Mouse (Mus musculus) MEL (cell line): ENCODE results near the gene Snrnp35. TPM values are rescaled to one million over a fixed set of nuclear protein-coding genes. Genes with fewer than 3 reads are reported as not detected.

Experiments used
- DNase-seq: peaks from one replicate; pipeline ENCODE4 v3.0.0; 2011; ENCODE audit warnings: low read depth, low spot score
- H3K27ac ChIP-seq: 2 replicates; pipeline ENCODE4 v1.5.1; 2012; ENCODE audit warnings: low read depth, mild to moderate bottlenecking, control low read depth, low read length, moderate library complexity; ENCODE audit not compliant: control insufficient read depth
- H3K27me3 ChIP-seq, 2 experiments: fragments of 150-350 bp in 1 of 2; sonication (generic) in 1 of 2; 2 replicates each; pipeline ENCODE4 v1.6.1; 2012; ENCODE audit warnings: low read length in 2 of 2, mild to moderate bottlenecking in 2 of 2, improper control_type of control experiment in 1 of 2, moderate library complexity in 1 of 2; ENCODE audit not compliant: insufficient read depth in 2 of 2, control insufficient read depth in 1 of 2
- H3K36me3 ChIP-seq, 2 experiments: 2 replicates each; pipeline ENCODE4 v1.6.1; 2012 to 2014; ENCODE audit warnings: low read length in 2 of 2, improper control_type of control experiment in 1 of 2, inconsistent platforms in 1 of 2, mild to moderate bottlenecking in 1 of 2; ENCODE audit not compliant: insufficient read depth in 2 of 2, control insufficient read depth in 1 of 2
- H3K4me1 ChIP-seq, 2 experiments: fragments of 150-350 bp in 1 of 2; sonication (generic) in 1 of 2; 2 replicates each; pipeline ENCODE4 v1.6.1; 2012; ENCODE audit warnings: low read length in 2 of 2, improper control_type of control experiment in 1 of 2, mild to moderate bottlenecking in 1 of 2; ENCODE audit not compliant: insufficient read depth in 2 of 2, control insufficient read depth in 1 of 2
- H3K4me3 ChIP-seq, 2 experiments: fragments of 150-350 bp in 1 of 2; sonication (generic) in 1 of 2; 2 replicates each; pipeline ENCODE4 v1.5.1; 2012; ENCODE audit warnings: low read depth in 2 of 2, low read length in 2 of 2, mild to moderate bottlenecking in 2 of 2, moderate library complexity in 2 of 2, control low read depth in 1 of 2, improper control_type of control experiment in 1 of 2; ENCODE audit not compliant: control insufficient read depth in 1 of 2, insufficient read depth in 1 of 2
- H3K79me2 ChIP-seq: 2 replicates; pipeline ENCODE4 v1.6.1; 2012; ENCODE audit warnings: mild to moderate bottlenecking, low read length, moderate library complexity; ENCODE audit not compliant: control insufficient read depth, poor library complexity, insufficient read depth
- H3K9ac ChIP-seq: 2 replicates; pipeline ENCODE4 v1.6.1; 2012; ENCODE audit warnings: low read depth, mild to moderate bottlenecking, control low read depth, low read length, moderate library complexity; ENCODE audit not compliant: control insufficient read depth, poor library complexity, severe bottlenecking
- H3K9me3 ChIP-seq: fragments of 150-350 bp; sonication (generic); replicated peaks from 2 replicates; pipeline ENCODE4 v1.6.1; 2012; ENCODE audit warnings: mild to moderate bottlenecking, low read length, improper control_type of control experiment, moderate library complexity; ENCODE audit not compliant: insufficient read depth
- BHLHE40 ChIP-seq: IDR thresholded peaks from 2 replicates; pipeline ENCODE4 v1.6.1; 2012; ENCODE audit warnings: low read depth, mild to moderate bottlenecking, inconsistent platforms, low read length, improper control_type of control experiment, borderline replicate concordance
- CHD1 ChIP-seq: IDR thresholded peaks from 2 replicates; pipeline ENCODE4 v1.6.1; 2012; ENCODE audit warnings: low read depth, mild to moderate bottlenecking, inconsistent platforms, low read length, improper control_type of control experiment
- CHD2 ChIP-seq: IDR thresholded peaks from 2 replicates; pipeline ENCODE4 v1.6.1; 2011; ENCODE audit warnings: low read length, improper control_type of control experiment
- CTCF ChIP-seq, 3 experiments: IDR thresholded peaks in 2 of 3; conservative IDR thresholded peaks in 1 of 3; 2 replicates each; pipeline ENCODE4 v1.5.1; 2011 to 2012; ENCODE audit warnings: low read length in 3 of 3, low read depth in 2 of 3, mild to moderate bottlenecking in 2 of 3, improper control_type of control experiment in 1 of 3, inconsistent platforms in 1 of 3, mixed read lengths in 1 of 3, moderate library complexity in 1 of 3; ENCODE audit not compliant: control insufficient read depth in 1 of 3, insufficient read depth in 1 of 3, poor library complexity in 1 of 3, severe bottlenecking in 1 of 3
- E2F4 ChIP-seq: IDR thresholded peaks from 2 replicates; pipeline ENCODE4 v1.6.1; 2011; ENCODE audit warnings: low read depth, low read length, improper control_type of control experiment, borderline replicate concordance
- ELF1 ChIP-seq: IDR thresholded peaks from 2 replicates; pipeline ENCODE4 v1.6.1; 2014; ENCODE audit warnings: low read depth, mild to moderate bottlenecking, inconsistent platforms, low read length, improper control_type of control experiment, moderate library complexity
- ETS1 ChIP-seq: IDR thresholded peaks from 2 replicates; pipeline ENCODE4 v1.6.1; 2012; ENCODE audit warnings: low read depth, mild to moderate bottlenecking, inconsistent platforms, low read length, improper control_type of control experiment, moderate library complexity
- GABPA ChIP-seq: IDR thresholded peaks from 2 replicates; pipeline ENCODE4 v1.6.1; 2012; ENCODE audit warnings: low read depth, mild to moderate bottlenecking, inconsistent platforms, low read length, improper control_type of control experiment, moderate library complexity
- GATA1 ChIP-seq: IDR thresholded peaks from 2 replicates; pipeline ENCODE4 v1.6.1; 2011; ENCODE audit warnings: low read depth, low read length, improper control_type of control experiment
- HCFC1 ChIP-seq: IDR thresholded peaks from 2 replicates; pipeline ENCODE4 v1.6.1; 2012; ENCODE audit warnings: low read depth, mild to moderate bottlenecking, inconsistent platforms, low read length, improper control_type of control experiment, moderate library complexity
- JUND ChIP-seq: IDR thresholded peaks from 2 replicates; pipeline ENCODE4 v1.6.1; 2011; ENCODE audit warnings: low read depth, mild to moderate bottlenecking, improper control_type of control experiment, low read length
- MAFK ChIP-seq: IDR thresholded peaks from 2 replicates; pipeline ENCODE4 v1.6.1; 2011; ENCODE audit warnings: low read depth, mild to moderate bottlenecking, low read length, improper control_type of control experiment, borderline replicate concordance
- MAX ChIP-seq: IDR thresholded peaks from 2 replicates; pipeline ENCODE4 v1.6.1; 2011; ENCODE audit warnings: low read length, improper control_type of control experiment
- MAZ ChIP-seq: IDR thresholded peaks from 2 replicates; pipeline ENCODE4 v1.6.1; 2012; ENCODE audit warnings: low read depth, mild to moderate bottlenecking, inconsistent platforms, low read length, improper control_type of control experiment
- MEF2A ChIP-seq: IDR thresholded peaks from 2 replicates; pipeline ENCODE4 v1.6.1; 2014; ENCODE audit warnings: low read depth, mild to moderate bottlenecking, inconsistent platforms, low read length, improper control_type of control experiment; ENCODE audit not compliant: poor library complexity, insufficient replicate concordance, severe bottlenecking; ENCODE audit errors: extremely low read depth
- MXI1 ChIP-seq: IDR thresholded peaks from 2 replicates; pipeline ENCODE4 v1.6.1; 2011; ENCODE audit warnings: mild to moderate bottlenecking, low read depth, low read length, improper control_type of control experiment
- MYB ChIP-seq: IDR thresholded peaks from 2 replicates; pipeline ENCODE4 v1.6.1; 2011; ENCODE audit warnings: mild to moderate bottlenecking, low read depth, low read length, improper control_type of control experiment
- MYC ChIP-seq: IDR thresholded peaks from 2 replicates; pipeline ENCODE4 v1.6.1; 2011; ENCODE audit warnings: low read depth, mild to moderate bottlenecking, low read length, improper control_type of control experiment, moderate library complexity
- NRF1 ChIP-seq: IDR thresholded peaks from 2 replicates; pipeline ENCODE4 v1.6.1; 2014; ENCODE audit warnings: low read depth, mild to moderate bottlenecking, inconsistent platforms, low read length, improper control_type of control experiment, moderate library complexity; ENCODE audit not compliant: poor library complexity, insufficient read depth, severe bottlenecking
- POLR2A ChIP-seq, 2 experiments: IDR thresholded peaks; 2 replicates each; pipeline ENCODE4 v1.6.1; 2011 to 2012; ENCODE audit warnings: low read length in 2 of 2, mild to moderate bottlenecking in 2 of 2, control low read depth in 1 of 2, improper control_type of control experiment in 1 of 2, low read depth in 1 of 2, moderate library complexity in 1 of 2; ENCODE audit not compliant: control insufficient read depth in 1 of 2, insufficient read depth in 1 of 2, poor library complexity in 1 of 2
- POLR2AphosphoS2 ChIP-seq: IDR thresholded peaks from 2 replicates; pipeline ENCODE4 v1.6.1; 2011; ENCODE audit warnings: low read length, improper control_type of control experiment
- POLR2AphosphoS5 ChIP-seq: IDR thresholded peaks from 2 replicates; pipeline ENCODE4 v1.6.1; 2012; ENCODE audit warnings: low read depth, borderline replicate concordance, mild to moderate bottlenecking, inconsistent platforms, low read length, moderate library complexity, mixed read lengths
- SMC3 ChIP-seq: IDR thresholded peaks from 2 replicates; pipeline ENCODE4 v1.6.1; 2011; ENCODE audit warnings: low read depth, low read length, improper control_type of control experiment
- UBTF ChIP-seq: IDR thresholded peaks from 2 replicates; pipeline ENCODE4 v1.6.1; 2012; ENCODE audit warnings: low read depth, mild to moderate bottlenecking, inconsistent platforms, low read length, improper control_type of control experiment, moderate library complexity, borderline replicate concordance; ENCODE audit not compliant: insufficient read depth
- USF1 ChIP-seq: IDR thresholded peaks from 2 replicates; pipeline ENCODE4 v1.6.1; 2014; ENCODE audit warnings: low read depth, mild to moderate bottlenecking, inconsistent platforms, low read length, improper control_type of control experiment, moderate library complexity
- USF2 ChIP-seq, 2 experiments: IDR thresholded peaks; 2 replicates each; pipeline ENCODE4 v1.6.1; 2011 to 2012; ENCODE audit warnings: improper control_type of control experiment in 2 of 2, low read length in 2 of 2, borderline replicate concordance in 1 of 2, inconsistent platforms in 1 of 2, low read depth in 1 of 2, mild to moderate bottlenecking in 1 of 2; ENCODE audit not compliant: insufficient read depth in 1 of 2
- ZKSCAN1 ChIP-seq: IDR thresholded peaks from 2 replicates; pipeline ENCODE4 v1.6.1; 2012; ENCODE audit warnings: low read depth, mild to moderate bottlenecking, inconsistent platforms, low read length, improper control_type of control experiment, moderate library complexity
- ZMIZ1 ChIP-seq: IDR thresholded peaks from 2 replicates; pipeline ENCODE4 v1.6.1; 2012; ENCODE audit warnings: low read depth, mild to moderate bottlenecking, inconsistent platforms, low read length, improper control_type of control experiment, moderate library complexity
- ZNF384 ChIP-seq: IDR thresholded peaks from 2 replicates; pipeline ENCODE4 v1.6.1; 2012; ENCODE audit warnings: low read depth, mild to moderate bottlenecking, inconsistent platforms, low read length, improper control_type of control experiment
- polyA plus RNA-seq, 2 experiments: library from polyadenylated mRNA; stranded (reverse) in 1 of 2; unstranded in 1 of 2; fragments of >175 nt in 1 of 2; fragments of >200 nt in 1 of 2; gene quantifications; 2 replicates each; pipeline versions ENCODE4 v1.2.1 to v1.2.4; 2012; ENCODE audit warnings: low replicate concordance in 2 of 2, low read depth in 1 of 2; ENCODE audit not compliant: insufficient read length in 2 of 2, insufficient read depth in 1 of 2, missing spikeins in 1 of 2
- total RNA-seq: library from RNA; depleted of rRNA; stranded (reverse); fragments of 300-350 nt; gene quantifications from 2 replicates; pipeline ENCODE4 v1.2.3, GENCODE M21; 2012

The Snrnp35 gene
- total and polyA plus RNA-seq, 3 experiments: 11.7 to 18.3 TPM; not detected in 1

DNA sequence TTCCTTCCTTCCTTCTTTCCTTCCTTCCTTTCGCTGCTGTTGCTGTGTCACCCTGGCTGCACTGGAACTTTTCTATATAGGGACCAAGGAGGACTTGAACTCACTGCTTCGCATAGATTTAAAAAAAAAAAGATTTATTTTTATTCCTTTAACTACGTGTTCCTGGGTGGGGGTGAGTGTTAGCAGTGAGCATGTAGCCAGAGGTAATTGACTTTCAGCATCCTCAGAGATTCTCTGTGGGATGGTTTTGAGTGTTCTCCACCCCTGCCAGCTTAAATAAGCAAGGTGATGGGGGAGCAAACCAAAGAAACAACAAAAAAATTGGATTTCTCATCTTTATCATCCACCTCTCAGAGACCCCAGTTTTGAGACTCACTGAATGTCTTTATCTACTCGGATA is 57.0 kb downstream of the Snrnp35 start:
- Histone ChIP-seq H3K4me3 (peak overlapping the region; percentile 87 to 91), H3K4me1 (peaks cover 9 to 16% of the 10 kb centered on the region in 2 experiments), H3K9ac (peak overlapping the region; percentile 71), H3K9me3 (no peaks in the 10 kb centered on the region), H3K79me2 (peaks cover 33% of the 10 kb centered on the region), H3K27me3 (no peaks in the 10 kb centered on the region), H3K36me3 (peaks cover 12 to 18% of the 10 kb centered on the region in 2 experiments), H3K27ac (peak overlapping the region; percentile 50)
- DNase-seq: no peak
- TF ChIP-seq MAFK (no peak), MAZ (no peak), MYB (no peak), E2F4 (no peak), ZMIZ1 (no peak), HCFC1 (no peak), CHD2 (no peak), POLR2AphosphoS5 (no peak), UBTF (no peak), POLR2AphosphoS2 (no peak), GATA1 (no peak), USF2 (IDR thresholded peaks at IDR 0.05; ENCODE audit: borderline replicate concordance in 1 of 2, insufficient read depth in 1 of 2, low read depth in 1 of 2, low read length in 2 of 2) (no peak)

DNA sequence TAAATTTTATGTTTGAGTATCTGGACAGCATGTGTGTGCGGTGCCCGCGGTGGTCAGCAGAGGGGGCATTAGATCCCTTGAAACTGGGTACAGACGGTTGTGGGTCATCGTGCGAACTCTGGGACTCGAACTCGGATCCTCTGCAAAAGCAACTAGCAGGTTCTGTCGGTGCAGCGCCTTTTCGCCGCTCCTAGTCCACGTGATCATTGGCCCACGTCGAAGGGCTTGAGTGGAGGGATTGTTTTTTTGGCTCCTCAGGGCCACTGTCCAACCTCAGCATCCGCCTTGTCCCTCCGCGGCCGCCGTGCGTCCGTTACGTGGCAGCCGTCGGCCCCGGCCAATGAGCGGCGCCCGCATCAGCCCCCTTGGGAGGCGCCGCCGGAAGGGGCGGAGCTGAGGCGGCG is 57.5 kb downstream of the Snrnp35 start, which contains the start of gene Tmed2:
TSS of gene Tmed2 (plus strand) at position 313 of the 404 bp plus-strand sequence.
- Histone ChIP-seq H3K36me3 (peaks cover 12 to 15% of the 10 kb centered on the region in 2 experiments), H3K4me3 (peak within 1 kb of the TSS; percentile 87 to 91), H3K27me3 (no peaks in the 10 kb centered on the region), H3K4me1 (peaks cover 5 to 11% of the 10 kb centered on the region in 2 experiments), H3K79me2 (peaks cover 35% of the 10 kb centered on the region), H3K9me3 (no peaks in the 10 kb centered on the region), H3K9ac (peak within 1 kb of the TSS; percentile 91), H3K27ac (peak within 1 kb of the TSS; percentile 50)
- DNase-seq: peak; percentile 98
- TF ChIP-seq MAZ: peak; percentile 91
- 0 out of 2 replicates have a peak, but pooled peaks have one; percentile 29 for TF ChIP-seq MAFK
- no peak for TF ChIP-seq JUND
- TF ChIP-seq USF1: peak; percentile 97
- no peak for TF ChIP-seq CHD1
- TF ChIP-seq MXI1: peak; percentile 86
- TF ChIP-seq NRF1: peak; percentile 41; the same call in 1 of the 2 replicates
- peak; percentile 94 for TF ChIP-seq MYC
- no peak for TF ChIP-seq MEF2A
- peak; percentile 35; the same call in 1 of the 2 replicates for TF ChIP-seq GABPA
- peak; percentile 19; the same call in 1 of the 2 replicates for TF ChIP-seq SMC3
- no peak for TF ChIP-seq GATA1
- peak; percentile 95 for TF ChIP-seq ELF1
- peak; percentile 46; the same call in 1 of the 2 replicates for TF ChIP-seq ZNF384
- TF ChIP-seq BHLHE40: peak; percentile 62; the same call in 1 of the 2 replicates
- no peak for TF ChIP-seq ZKSCAN1
- TF ChIP-seq USF2 (IDR thresholded peaks at IDR 0.05; ENCODE audit: borderline replicate concordance in 1 of 2, insufficient read depth in 1 of 2, low read depth in 1 of 2, low read length in 2 of 2): peak; percentile 13 to 78; a peak in 2 of 4 replicates
- TF ChIP-seq MYB: peak; percentile 63
- peak; percentile 97 for TF ChIP-seq MAX
- no peak for TF ChIP-seq E2F4
- TF ChIP-seq POLR2A (IDR thresholded peaks at IDR 0.05; ENCODE audit: control insufficient read depth in 1 of 2, insufficient read depth in 1 of 2, low read depth in 1 of 2, low read length in 2 of 2, poor library complexity in 1 of 2): no peak; a peak in 1 of 4 replicates
- peak; percentile 48; the same call in 1 of the 2 replicates for TF ChIP-seq ETS1
- no peak for TF ChIP-seq ZMIZ1
- peak in 2 of 3 experiments; percentile 29 to 34; a peak in 3 of 6 replicates for TF ChIP-seq CTCF (IDR thresholded peaks at IDR 0.05 in 2 of 3, conservative IDR thresholded peaks at IDR 0.05 in 1 of 3; ENCODE audit: control insufficient read depth in 1 of 3, insufficient read depth in 1 of 3, low read depth in 2 of 3, low read length in 3 of 3, poor library complexity in 1 of 3, severe bottlenecking in 1 of 3)
